Mouse (Mus musculus) lung, adult 2 months (tissue): ENCODE measurements around the gene Wdr95.

Source experiments
- CTCF ChIP-seq: fragments of 200-500 bp; IDR thresholded peaks from 2 replicates; pipeline ENCODE4 v1.5.1; 2011; ENCODE audit warnings: mild to moderate bottlenecking, low read length, control low read depth; ENCODE audit not compliant: insufficient read depth
- POLR2A ChIP-seq: fragments of 200-500 bp; IDR thresholded peaks from 2 replicates; pipeline ENCODE4 v1.6.1; 2011; ENCODE audit warnings: low read depth, mild to moderate bottlenecking, control low read depth, low read length, borderline replicate concordance; ENCODE audit errors: extremely low read depth

DNA sequence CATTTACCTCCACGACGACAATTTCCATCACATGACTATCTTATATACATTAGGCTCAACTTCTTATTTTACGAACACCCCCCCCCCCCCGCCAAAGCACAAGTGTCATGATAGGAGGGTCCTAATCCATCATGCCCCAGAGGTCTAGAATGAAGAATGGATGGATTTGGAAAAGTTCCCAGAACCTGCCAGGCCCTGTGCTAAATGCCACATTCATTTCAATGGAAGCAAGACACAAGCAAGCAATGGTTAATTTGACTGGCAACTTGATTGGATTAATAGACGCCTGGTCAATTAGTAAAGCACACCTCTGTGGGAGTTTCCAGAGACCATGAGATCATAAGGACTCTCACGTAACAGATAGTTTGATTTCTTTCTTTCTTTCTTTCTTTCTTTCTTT is 11.4 kb upstream of the Wdr95 start:
- TF ChIP-seq POLR2A, result no peak
- no peak for TF ChIP-seq CTCF
